Mouse (Mus musculus) embryo, embryonic 11 days (tissue): Measurements from ENCODE around the gene Gen1.

Source experiments
- DNase-seq: peaks from one replicate; pipeline ENCODE4 v3.0.0-alpha.2; 2015

Gen1 gene

GRCm38 (mm10) chr12:11265382-11266281, at the start of gene Gen1, which contains the start of gene Smc6:
Gen1 (minus strand) TSS chr12:11265801.
Smc6 (plus strand) TSS chr12:11265886.
- DNase-seq: peak; percentile 98

- DNase-seq: no peak
Measured at GRCm38 (mm10) chr12:11313840-11314239, 48.2 kb upstream of the Gen1 start.

GRCm38 (mm10) chr12:11311106-11311505, 45.5 kb upstream of the Gen1 start:
- no peak for DNase-seq

- no peak for DNase-seq
Measured at GRCm38 (mm10) chr12:11306753-11307645, 41.4 kb upstream of the Gen1 start.

GRCm38 (mm10) chr12:11300858-11301257, 35.3 kb upstream of the Gen1 start:
- DNase-seq: no peak

GRCm38 (mm10) chr12:11286382-11286781, 20.8 kb upstream of the Gen1 start:
- no peak for DNase-seq

GRCm38 (mm10) chr12:11281584-11281983, 16.0 kb upstream of the Gen1 start:
- no peak for DNase-seq

GRCm38 (mm10) chr12:11279886-11280285, 14.3 kb upstream of the Gen1 start:
- no peak for DNase-seq

DNA sequence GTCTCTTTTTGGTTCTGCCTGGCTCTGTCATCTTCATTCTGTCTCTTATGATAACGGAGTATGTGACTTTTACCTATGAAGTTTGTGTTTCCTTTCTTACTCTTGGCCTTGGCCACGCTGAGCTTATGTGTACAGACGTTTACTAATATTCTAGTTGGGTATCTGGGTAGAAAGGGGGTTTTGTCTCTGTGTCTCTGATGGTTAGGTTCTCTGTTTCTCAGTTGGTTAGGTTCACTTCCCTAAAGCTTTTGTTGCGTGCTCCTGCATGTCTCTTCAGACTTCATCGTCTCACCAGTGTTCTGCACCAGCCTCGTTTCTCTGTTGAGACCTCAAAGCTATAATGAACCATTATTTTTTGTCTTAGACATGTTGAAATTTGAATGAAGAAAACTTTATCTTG, 11.6 kb upstream of the Gen1 start:
- DNase-seq: no peak

- no peak for DNase-seq
Measured at GRCm38 (mm10) chr12:11276632-11277031, 11.0 kb upstream of the Gen1 start.

GRCm38 (mm10) chr12:11273185-11273584, 7.6 kb upstream of the Gen1 start:
- no peak for DNase-seq

DNA sequence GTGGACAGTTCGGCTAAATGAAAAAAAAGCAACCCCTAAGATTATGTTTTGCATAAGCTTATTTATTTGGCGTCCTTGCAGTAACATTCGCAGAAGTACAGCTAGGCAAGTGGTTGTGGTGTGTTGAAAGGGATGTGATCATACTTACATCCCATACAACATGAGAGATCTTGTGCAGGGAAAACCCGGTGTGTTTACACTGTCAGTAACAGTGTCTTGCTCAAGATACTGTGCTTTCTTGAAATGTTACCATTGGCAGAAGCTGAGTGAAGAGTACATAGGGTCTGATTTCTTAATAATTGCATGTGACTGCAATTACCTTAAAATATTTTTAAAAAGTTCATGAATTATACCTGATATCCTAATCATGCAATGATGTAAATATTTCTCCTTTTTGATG, 7.0 kb upstream of the Gen1 start:
- no peak for DNase-seq

DNA sequence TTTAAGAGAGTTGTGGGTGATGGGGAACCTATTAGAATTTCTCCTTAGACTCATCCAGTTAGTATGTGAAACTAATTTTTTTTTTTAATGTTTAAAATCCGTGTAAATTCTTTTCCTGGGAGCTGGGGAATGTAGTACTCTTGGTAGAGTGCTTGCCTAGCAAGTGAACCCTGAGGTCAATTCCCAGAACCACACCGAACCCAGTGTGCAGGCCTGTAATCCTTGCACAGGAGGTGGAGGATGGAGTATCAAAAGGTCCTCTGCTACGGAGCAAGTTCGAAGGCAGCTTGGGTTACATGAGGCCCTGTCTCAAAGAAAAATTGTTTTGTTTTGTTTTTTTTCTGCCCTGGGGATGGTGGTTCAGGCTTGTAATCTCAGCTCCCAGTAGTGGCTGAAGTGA, 1.4 kb upstream of the Gen1 start:
- peak; percentile 28 for DNase-seq

GRCm38 (mm10) chr12:11266282-11266985, 833 bp upstream of the Gen1 start:
- peak; percentile 70 for DNase-seq

- peak; percentile 21 for DNase-seq
Measured at GRCm38 (mm10) chr12:11264895-11265294, 706 bp downstream of the Gen1 start.

- no peak for DNase-seq
Measured at GRCm38 (mm10) chr12:11250322-11250721, 15.3 kb downstream of the Gen1 start.

DNA sequence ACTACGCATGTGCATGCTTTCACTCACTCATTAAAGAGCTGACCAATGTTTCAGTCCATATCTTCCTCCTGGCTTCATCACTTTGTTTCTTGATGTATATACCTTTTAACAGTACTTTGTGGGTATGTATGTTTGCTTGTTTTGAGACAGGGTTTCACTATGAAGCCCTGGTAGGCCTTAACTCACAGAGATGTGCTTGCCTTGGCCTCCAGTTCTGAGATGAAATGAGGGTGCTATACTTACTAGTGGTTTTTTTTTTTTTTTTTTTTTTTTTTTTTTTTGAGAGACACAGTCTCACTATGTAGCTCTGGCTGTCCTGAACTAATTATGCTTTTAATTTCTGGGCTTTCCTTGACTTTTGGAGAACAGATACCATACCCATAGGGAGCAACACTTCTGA, 18.1 kb downstream of the Gen1 start:
- no peak for DNase-seq

DNA sequence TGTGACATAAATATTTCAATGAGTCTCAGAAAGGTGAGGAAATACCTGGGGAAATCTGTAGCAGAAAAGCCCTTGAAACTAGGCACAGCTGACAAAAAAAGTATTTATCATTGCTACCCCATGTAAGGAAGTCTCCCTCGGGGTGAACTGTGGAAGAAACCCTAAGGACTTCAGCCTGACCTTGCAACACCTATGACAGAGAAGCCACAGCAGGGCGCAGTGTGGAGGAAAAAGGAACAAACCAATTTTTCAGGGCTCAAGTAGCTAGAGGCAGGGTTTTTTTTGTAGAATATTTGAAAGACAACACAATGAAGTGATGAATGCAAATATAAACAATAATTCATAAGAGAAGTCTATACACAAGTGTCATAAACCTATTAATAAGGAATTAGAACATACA, 29.6 kb downstream of the Gen1 start:
- no peak for DNase-seq

- DNase-seq: no peak
Measured at GRCm38 (mm10) chr12:11230267-11230666, 35.3 kb downstream of the Gen1 start.

DNA sequence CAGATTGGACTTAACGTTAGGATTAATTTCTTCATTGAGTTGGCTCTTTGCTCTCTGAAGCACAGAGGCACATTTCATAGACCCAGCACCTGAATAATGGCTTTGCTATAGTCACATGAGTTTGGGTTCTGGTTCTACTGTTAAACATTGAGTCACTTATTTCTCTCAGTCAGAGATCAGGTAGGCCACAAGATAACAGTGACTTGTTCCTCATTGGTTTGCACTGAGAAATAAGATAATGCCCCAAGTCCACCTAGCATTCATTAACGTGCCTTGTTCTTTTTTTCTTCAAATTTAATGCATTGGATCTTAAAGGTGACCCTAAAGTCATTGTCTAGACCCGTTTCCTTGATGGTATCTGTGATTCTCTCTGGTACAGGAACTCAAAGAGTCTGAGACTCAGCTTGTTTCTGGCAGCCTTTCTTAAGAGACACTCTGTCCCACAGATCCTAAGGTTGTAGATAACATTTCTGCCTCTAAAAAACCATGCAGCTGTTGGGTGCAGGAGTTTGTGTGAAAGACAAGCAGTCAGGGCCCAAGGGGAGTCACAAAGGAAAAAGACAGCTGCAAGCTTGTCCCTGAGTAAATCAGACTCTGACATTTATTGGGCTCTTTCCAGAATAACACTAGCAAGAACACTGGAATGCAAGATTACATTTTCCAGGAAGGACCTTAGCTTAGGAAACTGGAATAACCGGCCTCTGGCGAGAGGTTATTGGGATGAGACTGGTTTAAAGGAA, 38.9 kb downstream of the Gen1 start:
- DNase-seq: no peak

DNA sequence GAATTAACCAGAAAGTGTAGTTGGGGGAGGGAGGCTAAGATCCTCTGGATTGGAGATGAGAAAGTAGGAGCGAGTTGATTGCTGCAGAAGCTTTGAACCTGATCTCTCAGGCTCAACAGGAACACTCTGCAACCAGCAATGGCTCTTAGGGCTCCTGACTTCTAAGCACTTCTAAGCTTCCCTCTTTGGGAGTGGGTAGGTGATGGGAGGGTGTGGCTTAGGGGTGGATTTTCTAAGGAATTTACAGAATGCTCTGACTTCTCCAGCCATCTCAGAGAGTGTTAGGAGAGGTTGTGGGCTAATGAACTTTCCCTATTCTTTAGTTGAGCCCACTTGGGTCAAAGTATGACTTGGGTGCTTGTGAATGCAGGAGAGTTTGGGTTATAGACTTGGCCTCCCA, 39.5 kb downstream of the Gen1 start:
- DNase-seq: no peak

DNA sequence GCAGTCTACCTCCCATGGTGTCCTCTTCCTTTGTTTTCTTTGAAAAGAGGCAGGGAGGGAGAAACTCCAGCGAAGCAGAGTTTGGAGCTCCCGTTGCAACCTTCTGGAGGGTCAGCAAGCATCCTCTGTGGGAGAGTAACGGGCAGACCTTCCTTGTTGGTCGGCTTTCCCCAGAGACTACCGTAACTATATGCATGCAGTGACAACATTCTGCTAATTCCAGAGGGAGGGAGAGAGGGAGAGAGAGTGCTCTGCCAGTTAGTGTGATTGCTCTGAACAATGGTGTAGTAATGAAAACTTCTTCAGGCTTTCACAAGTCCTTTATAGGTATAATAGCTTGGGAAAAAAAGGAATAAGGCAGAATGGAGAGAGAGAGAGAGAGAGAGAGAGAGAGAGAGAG, 40.9 kb downstream of the Gen1 start:
- DNase-seq: no peak
